Mouse (Mus musculus): ENCODE results near the gene Lpar6.

GRCm38 (mm10) chr14:73262210-73262609, 24.5 kb downstream of the Lpar6 start:
- TF ChIP-seq POLR2A (IDR thresholded peaks at IDR 0.05; ENCODE audit: borderline replicate concordance, control insufficient read depth, low read depth, low read length) (no peak), CTCF (IDR thresholded peaks at IDR 0.05; ENCODE audit: control insufficient read depth, insufficient read depth, low read length) (no peak)

Measured in bone marrow, adult 2 months (tissue).